Mouse (Mus musculus): Measurements from ENCODE around the gene Slc1a7.

DNA sequence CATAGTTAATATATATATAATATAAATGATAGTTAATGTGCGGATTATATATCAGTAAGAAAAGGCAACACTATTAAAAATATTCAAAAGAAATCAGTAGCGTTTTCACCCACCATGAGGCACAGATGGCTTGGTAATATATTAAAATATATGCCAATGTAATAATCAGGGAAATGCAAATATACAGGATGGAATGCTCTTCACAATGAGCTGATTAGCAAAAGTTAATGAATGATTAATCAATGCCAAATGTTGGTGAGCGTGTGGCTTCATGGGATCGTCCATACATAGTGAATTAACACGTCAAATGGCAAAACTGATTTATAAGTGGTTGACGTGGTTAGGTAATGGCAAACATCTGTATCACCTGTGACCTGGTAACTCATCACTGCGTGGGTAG, 9.6 kb upstream of the Slc1a7 start:
- TF ChIP-seq POLR2A (IDR thresholded peaks at IDR 0.05; ENCODE audit: insufficient read depth, low read depth, low read length) (no peak), CTCF (IDR thresholded peaks at IDR 0.05; ENCODE audit: insufficient read depth, low read depth, low read length) (no peak)

Data from olfactory bulb, adult 2 months (tissue).